Mouse (Mus musculus) hindbrain, embryonic 12.5 days (tissue): ENCODE data around the gene Slc4a8. TPM values are rescaled to one million over a fixed set of nuclear protein-coding genes. Genes with fewer than 3 reads are reported as not detected.

ENCODE experiments used
- ATAC-seq: fragments of 200-750 bp; cut with Nextera tagmentation; 2 replicates; pipeline ENCODE4 v1.8.0; 2017; ENCODE audit warnings: moderate TSS enrichment; ENCODE audit not compliant: low FRiP score
- H3K27ac ChIP-seq: fragments of 300-500 bp; sonication (generic); 2 replicates; pipeline ENCODE4 v1.5.1; 2016; ENCODE audit warnings: mild to moderate bottlenecking
- H3K27me3 ChIP-seq: fragments of 300-500 bp; sonication (generic); 2 replicates; pipeline ENCODE4 v1.6.1; 2016; ENCODE audit warnings: mild to moderate bottlenecking
- H3K36me3 ChIP-seq: fragments of 300-500 bp; sonication (generic); 2 replicates; pipeline ENCODE4 v1.6.1; 2016; ENCODE audit warnings: mild to moderate bottlenecking
- H3K4me1 ChIP-seq: fragments of 300-500 bp; sonication (generic); 2 replicates; pipeline ENCODE4 v1.6.1; 2016
- H3K4me2 ChIP-seq: fragments of 300-500 bp; sonication (generic); replicated peaks from 2 replicates; pipeline ENCODE4 v1.6.1; 2016; ENCODE audit warnings: mild to moderate bottlenecking
- H3K4me3 ChIP-seq: fragments of 300-500 bp; sonication (generic); 2 replicates; pipeline ENCODE4 v1.5.1; 2016; ENCODE audit warnings: mild to moderate bottlenecking
- H3K9ac ChIP-seq: fragments of 300-500 bp; sonication (generic); 2 replicates; pipeline ENCODE4 v1.6.1; 2016; ENCODE audit warnings: mild to moderate bottlenecking, moderate library complexity
- H3K9me3 ChIP-seq: fragments of 300-500 bp; sonication (generic); replicated peaks from 2 replicates; pipeline ENCODE4 v1.6.1; 2016; ENCODE audit warnings: mild to moderate bottlenecking
- WGBS: fragments of 180-500 bp; shearing (Covaris S2); methylation state at CpG from one replicate; pipeline ENCODE4 v1.1.7; 2016; 5-methylcytosine and 5-hydroxymethylcytosine counted together
- polyA plus RNA-seq: library from polyadenylated mRNA; unstranded; fragments of >200 nt; fragmentation: Nextera tagmentation; extraction: Ambion mirVana; gene quantifications from 2 replicates; pipeline ENCODE4 v1.2.1, GENCODE M21; 2016

The Slc4a8 gene
- polyA plus RNA-seq, 1 experiment from 2014 or later = 17.9 TPM

- Histone ChIP-seq H3K9me3 (no peaks in the 10 kb centered on the region), H3K4me3 (no peak overlapping the region), H3K36me3 (no peaks in the 10 kb centered on the region), H3K4me1 (peaks cover 17% of the 10 kb centered on the region), H3K27ac (no peak overlapping the region), H3K9ac (no peak overlapping the region), H3K4me2 (no peak overlapping the region), H3K27me3 (peaks cover 59% of the 10 kb centered on the region)
- ATAC-seq = no peak
- 82% methylated on average over 11 of the region's 11 CpGs for WGBS
These were observed 33.7 kb upstream of the Slc4a8 start for GRCm38 (mm10) chr15:100727834-100728233.

- no peaks in the 10 kb centered on the region for H3K36me3 ChIP-seq
- no peaks in the 10 kb centered on the region for H3K9me3 ChIP-seq
- no peak overlapping the region for H3K27ac ChIP-seq
- peak overlapping the region; percentile 58 for H3K4me2 ChIP-seq
- peak overlapping the region; percentile 35; the same call in 1 of the 2 replicates for H3K9ac ChIP-seq
- peaks cover 60% of the 10 kb centered on the region for H3K27me3 ChIP-seq
- 33% methylated on average over 9 of the region's 9 CpGs for WGBS
- ATAC-seq = no peak
- peak overlapping the region; percentile 38 for H3K4me3 ChIP-seq
- peaks cover 17% of the 10 kb centered on the region for H3K4me1 ChIP-seq
These were observed 33.0 kb upstream of the Slc4a8 start for GRCm38 (mm10) chr15:100728586-100728985.

- Histone ChIP-seq H3K9me3 (no peaks in the 10 kb centered on the region), H3K4me3 (peak within 1 kb of the TSS; percentile 38), H3K27me3 (peaks cover 60% of the 10 kb centered on the region), H3K4me1 (peaks cover 17% of the 10 kb centered on the region), H3K36me3 (no peaks in the 10 kb centered on the region), H3K4me2 (peak within 1 kb of the TSS; percentile 58), H3K27ac (no peak within 1 kb of the TSS), H3K9ac (peak within 1 kb of the TSS; percentile 35)
- 5% methylated on average over 57 of the region's 57 CpGs for WGBS
- no peak; the same call in 1 of the 2 replicates for ATAC-seq
These were observed 32.1 kb upstream of the Slc4a8 start, which contains the start of gene Galnt6 for GRCm38 (mm10) chr15:100729281-100729985. Gene Galnt6, minus strand, starts transcription at chr15:100729376.

GRCm38 (mm10) chr15:100731081-100731480 lies 30.5 kb upstream of the Slc4a8 start:
- Histone ChIP-seq H3K4me2 (no peak overlapping the region), H3K27me3 (peaks cover 57% of the 10 kb centered on the region), H3K4me3 (no peak overlapping the region), H3K27ac (no peak overlapping the region), H3K9me3 (no peaks in the 10 kb centered on the region), H3K9ac (no peak overlapping the region), H3K36me3 (no peaks in the 10 kb centered on the region), H3K4me1 (peaks cover 17% of the 10 kb centered on the region)
- WGBS = 46% methylated on average over 9 of the region's 9 CpGs
- no peak for ATAC-seq

- WGBS = 42% methylated on average over 5 of the region's 5 CpGs
- H3K4me3 ChIP-seq = no peak overlapping the region
These were observed 29.0 kb upstream of the Slc4a8 start for GRCm38 (mm10) chr15:100732580-100732979.

GRCm38 (mm10) chr15:100735095-100735952 lies 26.2 kb upstream of the Slc4a8 start:
- Histone ChIP-seq H3K36me3 (no peaks in the 10 kb centered on the region), H3K9me3 (no peaks in the 10 kb centered on the region), H3K4me3 (no peak overlapping the region), H3K4me2 (no peak overlapping the region), H3K27ac (no peak overlapping the region), H3K27me3 (peaks cover 23% of the 10 kb centered on the region), H3K9ac (no peak overlapping the region), H3K4me1 (peaks cover 5% of the 10 kb centered on the region; the same call in 1 of the 2 replicates)
- no peak for ATAC-seq
- 89% methylated on average over 14 of the region's 15 CpGs for WGBS

More at GRCm38 (mm10) chr15:100732580-100732979, 29.0 kb upstream of the Slc4a8 start:
- Histone ChIP-seq H3K36me3 (no peaks in the 10 kb centered on the region), H3K4me1 (peaks cover 17% of the 10 kb centered on the region), H3K9ac (no peak overlapping the region), H3K27ac (no peak overlapping the region), H3K4me2 (no peak overlapping the region), H3K9me3 (no peaks in the 10 kb centered on the region), H3K27me3 (peaks cover 50% of the 10 kb centered on the region)
- no peak for ATAC-seq

- no peak overlapping the region for H3K4me3 ChIP-seq
- no peaks in the 10 kb centered on the region for H3K9me3 ChIP-seq
- H3K4me1 ChIP-seq = peaks cover 5% of the 10 kb centered on the region; the same call in 1 of the 2 replicates
- no peak overlapping the region for H3K27ac ChIP-seq
- WGBS = 87% methylated on average over 9 of the region's 9 CpGs
- H3K4me2 ChIP-seq = no peak overlapping the region
- no peaks in the 10 kb centered on the region for H3K36me3 ChIP-seq
- ATAC-seq = no peak
- H3K9ac ChIP-seq = no peak overlapping the region
- H3K27me3 ChIP-seq = peaks cover 17% of the 10 kb centered on the region
These were observed 25.6 kb upstream of the Slc4a8 start for GRCm38 (mm10) chr15:100735953-100736300.

GRCm38 (mm10) chr15:100737667-100738066 lies 23.9 kb upstream of the Slc4a8 start:
- no peak overlapping the region for H3K9ac ChIP-seq
- WGBS = 87% methylated on average over 3 of the region's 3 CpGs
- ATAC-seq = no peak
- H3K9me3 ChIP-seq = no peaks in the 10 kb centered on the region
- no peaks in the 10 kb centered on the region for H3K36me3 ChIP-seq
- H3K27me3 ChIP-seq = 0 out of 2 replicates have a peak, but pooled peaks cover 3% of the 10 kb centered on the region
- no peak overlapping the region for H3K4me2 ChIP-seq
- H3K27ac ChIP-seq = no peak overlapping the region
- H3K4me3 ChIP-seq = no peak overlapping the region
- peaks cover 2% of the 10 kb centered on the region; the same call in 1 of the 2 replicates for H3K4me1 ChIP-seq

GRCm38 (mm10) chr15:100738351-100738781 lies 23.2 kb upstream of the Slc4a8 start:
- Histone ChIP-seq H3K9me3 (no peaks in the 10 kb centered on the region), H3K27me3 (no peaks in the 10 kb centered on the region), H3K4me1 (no peaks in the 10 kb centered on the region), H3K4me3 (no peak overlapping the region), H3K27ac (no peak overlapping the region), H3K9ac (no peak overlapping the region), H3K4me2 (no peak overlapping the region), H3K36me3 (no peaks in the 10 kb centered on the region)
- ATAC-seq = no peak
- 92% methylated on average over 7 of the region's 7 CpGs for WGBS

- ATAC-seq = no peak
- 86% methylated on average over 6 of the region's 6 CpGs for WGBS
- H3K27me3 ChIP-seq = no peaks in the 10 kb centered on the region
- H3K9ac ChIP-seq = no peak overlapping the region
- no peak overlapping the region for H3K4me3 ChIP-seq
- H3K27ac ChIP-seq = no peak overlapping the region
- H3K36me3 ChIP-seq = no peaks in the 10 kb centered on the region
- no peaks in the 10 kb centered on the region for H3K9me3 ChIP-seq
- no peak overlapping the region for H3K4me2 ChIP-seq
- no peaks in the 10 kb centered on the region for H3K4me1 ChIP-seq
These were observed 22.1 kb upstream of the Slc4a8 start for GRCm38 (mm10) chr15:100739442-100739841.

GRCm38 (mm10) chr15:100743238-100743637 lies 18.3 kb upstream of the Slc4a8 start:
- ATAC-seq = no peak
- no peak overlapping the region for H3K9ac ChIP-seq

GRCm38 (mm10) chr15:100746478-100747120 lies 14.9 kb upstream of the Slc4a8 start:
- Histone ChIP-seq H3K9me3 (no peaks in the 10 kb centered on the region), H3K4me3 (peak overlapping the region; percentile 29), H3K36me3 (no peaks in the 10 kb centered on the region), H3K4me2 (peak overlapping the region; percentile 46), H3K4me1 (peaks cover 12% of the 10 kb centered on the region), H3K9ac (no peak overlapping the region), H3K27ac (no peak overlapping the region), H3K27me3 (no peaks in the 10 kb centered on the region)
- WGBS = 33% methylated on average over 6 of the region's 6 CpGs
- no peak for ATAC-seq

More at GRCm38 (mm10) chr15:100743238-100743637, 18.3 kb upstream of the Slc4a8 start:
- no peaks in the 10 kb centered on the region for H3K9me3 ChIP-seq
- no peak overlapping the region for H3K4me2 ChIP-seq
- no peaks in the 10 kb centered on the region for H3K36me3 ChIP-seq
- H3K4me3 ChIP-seq = no peak overlapping the region
- no peak overlapping the region for H3K27ac ChIP-seq
- WGBS = 88% methylated on average over 6 of the region's 6 CpGs
- peaks cover 12% of the 10 kb centered on the region for H3K4me1 ChIP-seq
- H3K27me3 ChIP-seq = no peaks in the 10 kb centered on the region
